Mouse (Mus musculus) heart, postnatal 0 days (tissue): ENCODE results near the gene Alox5ap. TPM values are rescaled to one million over a fixed set of nuclear protein-coding genes. Genes with fewer than 3 reads are reported as not detected.

Experiments used
- ATAC-seq: fragments of 200-750 bp; cut with Nextera tagmentation; 2 replicates; pipeline ENCODE4 v1.8.0; 2017; ENCODE audit warnings: low read depth, moderate number of reproducible peaks, moderate library complexity; ENCODE audit not compliant: insufficient read depth
- DNase-seq: peaks from one replicate; pipeline ENCODE4 v3.0.0-alpha.2; 2016; ENCODE audit warnings: low spot score
- H3K27ac ChIP-seq: fragments of 300-500 bp; sonication (generic); 2 replicates; pipeline ENCODE4 v1.5.1; 2014; ENCODE audit warnings: low read depth, mild to moderate bottlenecking
- H3K27me3 ChIP-seq: fragments of 300-500 bp; sonication (generic); 2 replicates; pipeline ENCODE4 v1.6.1; 2014; ENCODE audit warnings: low read length, mixed read lengths; ENCODE audit not compliant: control insufficient read depth, insufficient read depth
- H3K36me3 ChIP-seq: fragments of 300-500 bp; sonication (generic); replicated peaks from 2 replicates; pipeline ENCODE4 v1.6.1; 2014; ENCODE audit warnings: low read length, mixed read lengths; ENCODE audit not compliant: control insufficient read depth, insufficient read depth
- H3K4me1 ChIP-seq: fragments of 300-500 bp; sonication (generic); 2 replicates; pipeline ENCODE4 v1.6.1; 2014; ENCODE audit warnings: antibody characterized with exemption; ENCODE audit not compliant: control insufficient read depth, insufficient read depth
- H3K4me2 ChIP-seq: fragments of 300-500 bp; sonication (generic); 2 replicates; pipeline ENCODE4 v1.6.1; 2014; ENCODE audit warnings: low read depth, mild to moderate bottlenecking, low read length, moderate library complexity
- H3K4me3 ChIP-seq: fragments of 300-500 bp; sonication (generic); 2 replicates; pipeline ENCODE4 v1.5.1; 2014; ENCODE audit warnings: low read depth, low read length
- H3K9ac ChIP-seq: fragments of 300-500 bp; sonication (generic); replicated peaks from 2 replicates; pipeline ENCODE4 v1.6.1; 2014; ENCODE audit warnings: low read depth, low read length, mixed read lengths
- H3K9me3 ChIP-seq: fragments of 300-500 bp; sonication (generic); replicated peaks from 2 replicates; pipeline ENCODE4 v1.6.1; 2016; ENCODE audit warnings: low read length; ENCODE audit not compliant: control insufficient read depth
- CTCF ChIP-seq: IDR thresholded peaks from 2 replicates; pipeline ENCODE4 v1.5.1; 2016; ENCODE audit warnings: antibody characterized with exemption, control low read depth, low read depth
- EP300 ChIP-seq: IDR thresholded peaks from 2 replicates; pipeline ENCODE4 v1.6.1; 2016; ENCODE audit warnings: antibody characterized with exemption, low read depth
- WGBS: fragments of 180-500 bp; shearing (Covaris S2); extraction: QIAGEN DNeasy Blood & Tissue Kit; methylation state at CpG from one replicate; pipeline ENCODE4 v1.1.7; 2014; 5-methylcytosine and 5-hydroxymethylcytosine counted together
- polyA plus RNA-seq: library from polyadenylated mRNA; unstranded; fragments of >200 nt; fragmentation: Nextera tagmentation; extraction: Ambion mirVana; gene quantifications from 2 replicates; pipeline ENCODE4 v1.2.1, GENCODE M21; 2015
- total RNA-seq: library from RNA; depleted of rRNA; stranded (reverse); fragments of >200 nt; gene quantifications from 2 replicates; pipeline ENCODE4 v1.2.3, GENCODE M21; 2014; ENCODE audit warnings: low replicate concordance

Alox5ap gene
- total and polyA plus RNA-seq, 2 experiments from 2014 or later: 5.2 to 9.2 TPM

DNA sequence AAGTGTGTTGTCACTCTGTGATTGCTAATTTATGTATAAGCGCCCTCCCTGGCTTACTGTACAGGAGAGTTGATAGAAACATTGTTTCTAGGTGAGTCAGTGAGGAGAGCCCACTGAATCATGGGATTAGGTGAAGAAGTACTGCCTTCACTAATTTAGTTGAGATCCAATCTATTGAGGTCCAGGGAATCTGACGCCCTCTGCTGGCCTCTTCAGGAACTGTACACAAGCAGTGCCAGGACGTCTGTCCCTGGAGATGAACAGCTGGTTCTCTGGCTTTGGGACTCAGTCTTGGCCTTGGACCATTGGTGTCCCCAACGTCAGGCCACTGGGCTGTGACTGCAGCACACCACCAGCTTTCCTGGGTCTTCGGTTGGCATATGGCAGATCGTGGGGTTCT lies 2.7 kb upstream of the Alox5ap start:
- TF ChIP-seq EP300: no peak
- peak; percentile 19; the same call in 1 of the 2 replicates for TF ChIP-seq CTCF
- Histone ChIP-seq H3K27ac (no peak overlapping the region), H3K9me3 (no peaks in the 10 kb centered on the region), H3K27me3 (no peaks in the 10 kb centered on the region), H3K4me3 (no peak overlapping the region), H3K4me2 (no peak overlapping the region), H3K4me1 (no peaks in the 10 kb centered on the region), H3K9ac (no peak overlapping the region), H3K36me3 (no peaks in the 10 kb centered on the region)
- DNase-seq (no peak), ATAC-seq (no peak)
- WGBS: 56% methylated on average over 6 of the region's 6 CpGs

DNA sequence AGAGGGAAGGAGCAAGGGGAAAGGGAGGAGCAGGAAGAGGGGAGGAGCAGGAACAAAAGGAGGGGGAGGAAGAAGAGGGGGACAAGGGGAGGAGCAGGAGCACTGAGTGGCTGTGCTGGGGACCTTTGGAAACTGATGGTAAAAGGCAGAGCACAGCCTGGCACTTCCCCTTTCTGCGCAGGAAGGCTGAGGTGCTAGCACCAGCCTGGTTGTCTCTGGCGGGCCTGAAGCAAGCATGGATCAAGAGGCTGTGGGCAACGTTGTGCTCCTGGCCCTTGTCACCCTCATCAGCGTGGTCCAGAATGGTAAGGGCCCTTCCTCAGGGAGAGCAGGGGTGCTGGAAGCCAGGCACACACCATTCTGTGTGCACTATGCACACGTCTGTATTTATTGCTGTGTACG lies 312 bp downstream of the Alox5ap start:
- H3K4me1 ChIP-seq: no peaks in the 10 kb centered on the region
- DNase-seq: no peak
- H3K27me3 ChIP-seq: no peaks in the 10 kb centered on the region
- no peak overlapping the region for H3K9ac ChIP-seq
- no peaks in the 10 kb centered on the region for H3K9me3 ChIP-seq
- no peak overlapping the region for H3K27ac ChIP-seq
- 56% methylated on average over 6 of the region's 6 CpGs for WGBS
- no peak overlapping the region for H3K4me2 ChIP-seq
- ATAC-seq: no peak
- no peaks in the 10 kb centered on the region for H3K36me3 ChIP-seq
- TF ChIP-seq CTCF (no peak), EP300 (no peak)
- H3K4me3 ChIP-seq: no peak overlapping the region

DNA sequence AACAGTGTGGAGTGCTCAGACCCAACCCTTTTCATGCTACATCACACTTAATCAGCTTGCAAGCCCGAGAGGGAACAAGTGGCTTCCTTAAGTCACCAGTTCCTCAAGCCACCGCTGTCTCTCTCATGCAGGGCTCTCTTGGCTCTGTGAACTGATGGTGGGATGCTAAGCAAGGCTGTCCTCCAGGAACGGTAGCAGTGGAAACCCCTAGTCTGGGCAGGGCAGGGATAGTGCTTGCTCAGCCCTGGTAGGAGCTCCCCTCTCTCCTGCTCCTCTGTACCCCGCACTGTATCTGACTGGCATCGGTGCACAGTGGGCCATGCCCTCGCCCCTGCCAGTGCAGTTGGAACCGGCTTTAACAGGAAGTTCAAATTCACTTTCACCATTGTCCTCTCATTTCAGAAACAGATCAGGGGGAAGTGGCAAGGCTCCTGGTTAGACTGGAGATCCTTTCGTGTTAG lies 2.2 kb downstream of the Alox5ap start:
- Histone ChIP-seq H3K27me3 (no peaks in the 10 kb centered on the region), H3K36me3 (no peaks in the 10 kb centered on the region), H3K4me1 (no peaks in the 10 kb centered on the region), H3K4me3 (no peak overlapping the region), H3K27ac (no peak overlapping the region), H3K9ac (no peak overlapping the region), H3K4me2 (no peak overlapping the region), H3K9me3 (0 out of 2 replicates have a peak, but pooled peaks cover 6% of the 10 kb centered on the region)
- ATAC-seq (no peak), DNase-seq (no peak)
- TF ChIP-seq EP300 (no peak), CTCF (no peak)
- WGBS: 65% methylated on average over 8 of the region's 8 CpGs

- Histone ChIP-seq H3K27me3 (no peaks in the 10 kb centered on the region), H3K4me3 (no peak overlapping the region), H3K9ac (no peak overlapping the region), H3K4me1 (no peaks in the 10 kb centered on the region), H3K36me3 (no peaks in the 10 kb centered on the region), H3K27ac (no peak overlapping the region), H3K4me2 (no peak overlapping the region), H3K9me3 (0 out of 2 replicates have a peak, but pooled peaks cover 6% of the 10 kb centered on the region)
- no peak for DNase-seq
- 66% methylated on average over 4 of the region's 4 CpGs for WGBS
- ATAC-seq: no peak
- TF ChIP-seq EP300 (no peak), CTCF (no peak)
Measured at GRCm38 (mm10) chr5:149267493-149267892, 2.9 kb downstream of the Alox5ap start.

GRCm38 (mm10) chr5:149271291-149271690 lies 6.7 kb downstream of the Alox5ap start:
- Histone ChIP-seq H3K36me3 (no peaks in the 10 kb centered on the region), H3K9me3 (0 out of 2 replicates have a peak, but pooled peaks cover 6% of the 10 kb centered on the region), H3K4me1 (no peaks in the 10 kb centered on the region), H3K4me3 (no peak overlapping the region), H3K4me2 (no peak overlapping the region), H3K9ac (no peak overlapping the region), H3K27ac (no peak overlapping the region), H3K27me3 (no peaks in the 10 kb centered on the region)
- WGBS: 96% methylated on average over 3 of the region's 3 CpGs
- no peak for DNase-seq
- TF ChIP-seq CTCF (peak; percentile 15; the same call in 1 of the 2 replicates), EP300 (no peak)
- no peak for ATAC-seq

DNA sequence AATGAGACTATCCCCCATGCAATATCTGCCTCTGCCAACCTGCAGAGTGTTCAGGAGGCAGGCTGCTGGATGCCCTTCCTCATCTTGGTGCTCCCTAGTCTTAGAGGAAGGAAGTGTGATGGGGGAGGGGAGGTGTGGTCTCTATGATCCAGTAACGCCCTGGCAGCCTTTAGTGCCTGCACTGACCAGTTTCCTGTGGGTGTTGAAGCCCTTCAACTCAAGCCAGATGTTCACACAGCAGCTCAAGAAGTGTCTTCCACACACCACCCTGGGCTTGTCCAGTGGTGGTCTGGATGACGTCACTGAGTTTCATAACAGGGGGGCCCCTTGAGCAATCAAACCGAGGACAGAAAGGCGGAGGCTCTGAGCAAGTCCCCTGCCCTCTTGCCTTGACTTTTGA lies 8.0 kb downstream of the Alox5ap start:
- TF ChIP-seq EP300: no peak
- no peak for TF ChIP-seq CTCF
- H3K36me3 ChIP-seq: no peaks in the 10 kb centered on the region
- H3K4me2 ChIP-seq: no peak overlapping the region
- ATAC-seq (no peak), DNase-seq (no peak)
- H3K4me1 ChIP-seq: no peaks in the 10 kb centered on the region
- H3K27ac ChIP-seq: no peak overlapping the region
- WGBS: 59% methylated on average over 4 of the region's 4 CpGs
- no peak overlapping the region for H3K4me3 ChIP-seq
- no peak overlapping the region for H3K9ac ChIP-seq
- 0 out of 2 replicates have a peak, but pooled peaks cover 6% of the 10 kb centered on the region for H3K9me3 ChIP-seq
- H3K27me3 ChIP-seq: no peaks in the 10 kb centered on the region
